Comparison of ENCODE assay signal across 13 mouse cellular contexts in genomic region chr2:156762499-156762898, GRCm38 (mm10). TPM values are rescaled to one million over a fixed set of nuclear protein-coding genes. Genes with fewer than 3 reads are reported as not detected.
DNase-seq lines count a peak whose midpoint lies in the region; ATAC-seq lines count a peak whose summit lies in the region.
"Had no signal": no experiment of that assay in that cellular context is flagged by ENCODE, and none has a peak within 500 bp of the region (broad histone marks: within the 10 kb centered on the region; RNA-seq: fewer than 3 reads in every experiment).

No protein-coding gene starts in this region.

- no peak overlapping the region for H3K4me2 ChIP-seq in kidney, embryonic 15.5 days
- no peak overlapping the region for H3K4me2 ChIP-seq in midbrain, embryonic 16.5 days (ENCODE audit: low read length)
- H3K4me2 ChIP-seq in stomach, embryonic 14.5 days (replicated peaks; ENCODE audit: low read depth, low read length) = no peak overlapping the region
- H3K4me2 ChIP-seq: heart, embryonic 13.5 days had no signal

- H3K4me1 ChIP-seq in kidney, embryonic 15.5 days = peaks cover 25% of the 10 kb centered on the region
- H3K4me1 ChIP-seq in midbrain, embryonic 16.5 days (ENCODE audit: control insufficient read depth, insufficient read depth, low read length) = no peaks in the 10 kb centered on the region
- H3K4me1 ChIP-seq in midbrain, embryonic 10.5 days = no peaks in the 10 kb centered on the region
- no peaks in the 10 kb centered on the region for H3K4me1 ChIP-seq in stomach, embryonic 14.5 days (ENCODE audit: control insufficient read depth, insufficient read depth, low read length)

- H3K9me3 ChIP-seq in kidney, embryonic 15.5 days (replicated peaks) = 0 out of 2 replicates have a peak, but pooled peaks cover 5% of the 10 kb centered on the region
- H3K9me3 ChIP-seq in midbrain, embryonic 16.5 days (replicated peaks; ENCODE audit: control insufficient read depth, low read length, poor library complexity, severe bottlenecking) = no peaks in the 10 kb centered on the region
- peaks cover 14% of the 10 kb centered on the region for H3K9me3 ChIP-seq in midbrain, embryonic 10.5 days (replicated peaks)
- no peaks in the 10 kb centered on the region; the same call in 1 of the 2 replicates for H3K9me3 ChIP-seq in stomach, embryonic 14.5 days (ENCODE audit: control insufficient read depth, low read depth, low read length)
- H3K9me3 ChIP-seq: heart, embryonic 13.5 days had no signal

- ATAC-seq in kidney, embryonic 15.5 days (replicated peaks; ENCODE audit: low FRiP score) = no peak
- ATAC-seq in midbrain, embryonic 16.5 days = no peak
- no peak for ATAC-seq in stomach, embryonic 14.5 days (ENCODE audit: insufficient number of reproducible peaks, insufficient read depth, low FRiP score, low read depth)
- no peak for ATAC-seq in erythroid progenitor cell, adult 5-6 weeks (replicated peaks; ENCODE audit: low FRiP score, poor library complexity, severe bottlenecking)
- ATAC-seq: inflammation-experienced regulatory T-cells, adult 6 months had no signal

- 48% methylated on average over 21 of the region's 21 CpGs for WGBS in kidney, embryonic 15.5 days
- 86% methylated on average over 21 of the region's 21 CpGs for WGBS in midbrain, embryonic 16.5 days
- WGBS in midbrain, embryonic 10.5 days = 91% methylated on average over 21 of the region's 21 CpGs
- 86% methylated on average over 21 of the region's 21 CpGs for WGBS in stomach, embryonic 14.5 days

- no peak overlapping the region for H3K9ac ChIP-seq in kidney, embryonic 15.5 days
- H3K9ac ChIP-seq in midbrain, embryonic 16.5 days (ENCODE audit: low read depth, low read length) = no peak overlapping the region
- H3K9ac ChIP-seq in stomach, embryonic 14.5 days (replicated peaks; ENCODE audit: low read depth, low read length) = no peak overlapping the region
- H3K9ac ChIP-seq: heart, embryonic 13.5 days had no signal

- peak; percentile 56 for DNase-seq in adrenal gland, postnatal 14 days
- DNase-seq in adrenal gland, postnatal 25 days = no peak
- no peak for DNase-seq in kidney, adult 9 months
- no peak for DNase-seq in midbrain, embryonic 10.5 days (ENCODE audit: low spot score)
- DNase-seq: cerebellum, adult 9-10 months; thymus, postnatal 36 days had no signal

- H3K4me3 ChIP-seq in kidney, embryonic 15.5 days (replicated peaks) = no peak overlapping the region
- no peak overlapping the region for H3K4me3 ChIP-seq in midbrain, embryonic 16.5 days (ENCODE audit: low read depth, low read length)
- no peak overlapping the region for H3K4me3 ChIP-seq in midbrain, embryonic 10.5 days
- no peak overlapping the region for H3K4me3 ChIP-seq in stomach, embryonic 14.5 days (ENCODE audit: low read depth, low read length)
- H3K4me3 ChIP-seq: heart, embryonic 13.5 days had no signal

- H3K27ac ChIP-seq in kidney, embryonic 15.5 days = peak overlapping the region; percentile 65
- H3K27ac ChIP-seq in midbrain, embryonic 16.5 days (ENCODE audit: low read length) = peak overlapping the region; percentile 17; the same call in 1 of the 2 replicates
- no peak overlapping the region for H3K27ac ChIP-seq in midbrain, embryonic 10.5 days (replicated peaks)
- 0 out of 2 replicates have a peak overlapping the region, but pooled peaks have one; percentile 10 for H3K27ac ChIP-seq in stomach, embryonic 14.5 days (ENCODE audit: low read length)
- H3K27ac ChIP-seq: heart, embryonic 13.5 days; macrophage had no signal

- peaks cover 69% of the 10 kb centered on the region for H3K36me3 ChIP-seq in kidney, embryonic 15.5 days
- H3K36me3 ChIP-seq in midbrain, embryonic 16.5 days (ENCODE audit: control insufficient read depth, insufficient read depth, low read length) = peaks cover 51% of the 10 kb centered on the region
- H3K36me3 ChIP-seq in midbrain, embryonic 10.5 days = peaks cover 75% of the 10 kb centered on the region
- peaks cover 51% of the 10 kb centered on the region for H3K36me3 ChIP-seq in stomach, embryonic 14.5 days (ENCODE audit: control insufficient read depth, insufficient read depth, low read length)

- no peaks in the 10 kb centered on the region for H3K27me3 ChIP-seq in kidney, embryonic 15.5 days
- H3K27me3 ChIP-seq in midbrain, embryonic 16.5 days (ENCODE audit: control insufficient read depth, insufficient read depth, low read depth, low read length) = no peaks in the 10 kb centered on the region
- no peaks in the 10 kb centered on the region for H3K27me3 ChIP-seq in midbrain, embryonic 10.5 days (ENCODE audit: low read depth, poor library complexity, severe bottlenecking)
- no peaks in the 10 kb centered on the region for H3K27me3 ChIP-seq in stomach, embryonic 14.5 days (ENCODE audit: control insufficient read depth, insufficient read depth, low read length)
- H3K27me3 ChIP-seq: heart, embryonic 13.5 days had no signal

RNA-seq across cellular contexts. Expression of gene Myl9, which starts 12.7 kb away (rescaled TPM):
- total RNA-seq in adrenal gland, postnatal 14 days (2021) = 54.6 and 70.5 TPM in 2 replicates
- 42.3 and 50.9 TPM in 2 replicates for total RNA-seq in adrenal gland, postnatal 25 days (2021)
- 305 and 466 TPM in 2 replicates for polyA plus RNA-seq in kidney, embryonic 15.5 days (2015; fragmentation: Nextera tagmentation; extraction: Ambion mirVana)
- polyA plus RNA-seq in midbrain, embryonic 16.5 days (2015; fragmentation: Nextera tagmentation; extraction: Ambion mirVana) = 33.7 and 38.8 TPM in 2 replicates
- polyA plus RNA-seq in midbrain, embryonic 10.5 days (2016; fragmentation: Nextera tagmentation; extraction: Ambion mirVana) = 83.4 and 120 TPM in 2 replicates
- polyA plus RNA-seq in stomach, embryonic 14.5 days (2014; fragmentation: Nextera tagmentation; extraction: Ambion mirVana) = 1,732 and 1,736 TPM in 2 replicates
- total RNA-seq in erythroid progenitor cell, adult 5-6 weeks (2015; ENCODE audit: low replicate concordance) = 5.0 and 7.2 TPM in 2 replicates
- total RNA-seq in erythroid progenitor cell, adult 5-6 weeks (2017; ENCODE audit: low replicate concordance) = 0.45 and 10.7 TPM in 2 replicates
- polyA plus RNA-seq: inflammation-experienced regulatory T-cells, adult 6 months; macrophage had no signal
